Mouse (Mus musculus): ENCODE measurements at regions not wholly inside any gene's neighbourhood (a gene's known extent, or its start where the extent isn't known, plus 50 kb on each side); places are given as distances from the start of the nearest gene placed in this dataset.

GRCm38 (mm10) chr5:74893276-74893675 is 151.3 kb downstream of the Chic2 start:
- Histone ChIP-seq H3K27ac (ENCODE audit: insufficient read depth, low read length) (no peak overlapping the region), H3K4me1 (ENCODE audit: control insufficient read depth, insufficient read depth, low read length) (peaks cover 6% of the 10 kb centered on the region), H3K4me3 (ENCODE audit: insufficient read depth, low read length) (no peak overlapping the region)
- TF ChIP-seq POLR2A (IDR thresholded peaks at IDR 0.05; ENCODE audit: low read depth, low read length) (no peak), CTCF (IDR thresholded peaks at IDR 0.05; ENCODE audit: borderline replicate concordance, insufficient read depth, low read length) (no peak)

- H3K4me1 ChIP-seq (ENCODE audit: control insufficient read depth, insufficient read depth, low read length) = peaks cover 6% of the 10 kb centered on the region
- H3K27ac ChIP-seq (ENCODE audit: insufficient read depth, low read length) = no peak overlapping the region
- H3K4me3 ChIP-seq (ENCODE audit: insufficient read depth, low read length) = no peak overlapping the region
- TF ChIP-seq CTCF (IDR thresholded peaks at IDR 0.05; ENCODE audit: borderline replicate concordance, insufficient read depth, low read length) = no peak
- no peak for TF ChIP-seq POLR2A (IDR thresholded peaks at IDR 0.05; ENCODE audit: low read depth, low read length)
These were observed 153.0 kb downstream of the Chic2 start for GRCm38 (mm10) chr5:74891541-74891940.

GRCm38 (mm10) chr5:74888934-74889333 is 155.6 kb downstream of the Chic2 start:
- Histone ChIP-seq H3K27ac (ENCODE audit: insufficient read depth, low read length) (no peak overlapping the region), H3K4me1 (ENCODE audit: control insufficient read depth, insufficient read depth, low read length) (no peaks in the 10 kb centered on the region), H3K4me3 (ENCODE audit: insufficient read depth, low read length) (no peak overlapping the region)
- TF ChIP-seq POLR2A (IDR thresholded peaks at IDR 0.05; ENCODE audit: low read depth, low read length) (no peak), CTCF (IDR thresholded peaks at IDR 0.05; ENCODE audit: borderline replicate concordance, insufficient read depth, low read length) (no peak)

- H3K27ac ChIP-seq (ENCODE audit: insufficient read depth, low read length) = no peak overlapping the region
- no peaks in the 10 kb centered on the region for H3K4me1 ChIP-seq (ENCODE audit: control insufficient read depth, insufficient read depth, low read length)
- TF ChIP-seq POLR2A (IDR thresholded peaks at IDR 0.05; ENCODE audit: low read depth, low read length) (no peak), CTCF (IDR thresholded peaks at IDR 0.05; ENCODE audit: borderline replicate concordance, insufficient read depth, low read length) (no peak)
- no peak overlapping the region for H3K4me3 ChIP-seq (ENCODE audit: insufficient read depth, low read length)
These were observed 158.6 kb downstream of the Chic2 start for GRCm38 (mm10) chr5:74885958-74886357.

GRCm38 (mm10) chr5:74882563-74882962 is 162.0 kb downstream of the Chic2 start:
- TF ChIP-seq CTCF (IDR thresholded peaks at IDR 0.05; ENCODE audit: borderline replicate concordance, insufficient read depth, low read length) (no peak), POLR2A (IDR thresholded peaks at IDR 0.05; ENCODE audit: low read depth, low read length) (no peak)
- no peaks in the 10 kb centered on the region; the same call in 1 of the 2 replicates for H3K4me1 ChIP-seq (ENCODE audit: control insufficient read depth, insufficient read depth, low read length)
- no peak overlapping the region for H3K4me3 ChIP-seq (ENCODE audit: insufficient read depth, low read length)
- no peak overlapping the region for H3K27ac ChIP-seq (ENCODE audit: insufficient read depth, low read length)

GRCm38 (mm10) chr5:74880669-74881226 is 163.8 kb downstream of the Chic2 start:
- H3K27ac ChIP-seq (ENCODE audit: insufficient read depth, low read length) = no peak overlapping the region
- H3K4me1 ChIP-seq (ENCODE audit: control insufficient read depth, insufficient read depth, low read length) = no peaks in the 10 kb centered on the region; the same call in 1 of the 2 replicates
- TF ChIP-seq CTCF (IDR thresholded peaks at IDR 0.05; ENCODE audit: borderline replicate concordance, insufficient read depth, low read length) (no peak), POLR2A (IDR thresholded peaks at IDR 0.05; ENCODE audit: low read depth, low read length) (no peak)
- no peak overlapping the region for H3K4me3 ChIP-seq (ENCODE audit: insufficient read depth, low read length)

- TF ChIP-seq POLR2A (IDR thresholded peaks at IDR 0.05; ENCODE audit: low read depth, low read length) = no peak
- no peak for TF ChIP-seq CTCF (IDR thresholded peaks at IDR 0.05; ENCODE audit: borderline replicate concordance, insufficient read depth, low read length)
- no peaks in the 10 kb centered on the region; the same call in 1 of the 2 replicates for H3K4me1 ChIP-seq (ENCODE audit: control insufficient read depth, insufficient read depth, low read length)
These were observed 164.5 kb downstream of the Chic2 start for GRCm38 (mm10) chr5:74880048-74880437.

GRCm38 (mm10) chr5:74879098-74880047 is 165.2 kb downstream of the Chic2 start:
- TF ChIP-seq CTCF (IDR thresholded peaks at IDR 0.05; ENCODE audit: borderline replicate concordance, insufficient read depth, low read length) (no peak), POLR2A (IDR thresholded peaks at IDR 0.05; ENCODE audit: low read depth, low read length) (no peak)
- Histone ChIP-seq H3K4me1 (ENCODE audit: control insufficient read depth, insufficient read depth, low read length) (peaks cover 5% of the 10 kb centered on the region), H3K4me3 (ENCODE audit: insufficient read depth, low read length) (no peak overlapping the region), H3K27ac (ENCODE audit: insufficient read depth, low read length) (no peak overlapping the region)

More at GRCm38 (mm10) chr5:74880048-74880437, 164.5 kb downstream of the Chic2 start:
- Histone ChIP-seq H3K4me3 (ENCODE audit: insufficient read depth, low read length) (no peak overlapping the region), H3K27ac (ENCODE audit: insufficient read depth, low read length) (no peak overlapping the region)

- no peak overlapping the region for H3K4me3 ChIP-seq (ENCODE audit: insufficient read depth, low read length)
- no peak overlapping the region for H3K27ac ChIP-seq (ENCODE audit: insufficient read depth, low read length)
- no peak for TF ChIP-seq CTCF (IDR thresholded peaks at IDR 0.05; ENCODE audit: borderline replicate concordance, insufficient read depth, low read length)
- TF ChIP-seq POLR2A (IDR thresholded peaks at IDR 0.05; ENCODE audit: low read depth, low read length) = no peak
- H3K4me1 ChIP-seq (ENCODE audit: control insufficient read depth, insufficient read depth, low read length) = peaks cover 6% of the 10 kb centered on the region
These were observed 167.0 kb downstream of the Chic2 start for GRCm38 (mm10) chr5:74877595-74877994.

GRCm38 (mm10) chr5:74877185-74877584 is 167.4 kb downstream of the Chic2 start:
- TF ChIP-seq CTCF (IDR thresholded peaks at IDR 0.05; ENCODE audit: borderline replicate concordance, insufficient read depth, low read length) (no peak), POLR2A (IDR thresholded peaks at IDR 0.05; ENCODE audit: low read depth, low read length) (no peak)
- Histone ChIP-seq H3K4me1 (ENCODE audit: control insufficient read depth, insufficient read depth, low read length) (peaks cover 6% of the 10 kb centered on the region), H3K4me3 (ENCODE audit: insufficient read depth, low read length) (no peak overlapping the region), H3K27ac (ENCODE audit: insufficient read depth, low read length) (no peak overlapping the region)

Data from embryonic fibroblast, embryonic 13.5 days (primary cell).